Mouse (Mus musculus) frontal cortex, postnatal 36 days (tissue): ENCODE measurements around the gene Tgm7.
"Not testable (repeated sequence)": the region's sequence is repeated elsewhere in the genome, so short reads cannot be mapped to it uniquely, and the experiment has no call there.

Experiments used
- DNase-seq, 2 experiments: peaks; one replicate each; pipeline ENCODE4 v3.0.0; 2022; ENCODE audit warnings: low spot score in 2 of 2

Gene Tgm7

DNA sequence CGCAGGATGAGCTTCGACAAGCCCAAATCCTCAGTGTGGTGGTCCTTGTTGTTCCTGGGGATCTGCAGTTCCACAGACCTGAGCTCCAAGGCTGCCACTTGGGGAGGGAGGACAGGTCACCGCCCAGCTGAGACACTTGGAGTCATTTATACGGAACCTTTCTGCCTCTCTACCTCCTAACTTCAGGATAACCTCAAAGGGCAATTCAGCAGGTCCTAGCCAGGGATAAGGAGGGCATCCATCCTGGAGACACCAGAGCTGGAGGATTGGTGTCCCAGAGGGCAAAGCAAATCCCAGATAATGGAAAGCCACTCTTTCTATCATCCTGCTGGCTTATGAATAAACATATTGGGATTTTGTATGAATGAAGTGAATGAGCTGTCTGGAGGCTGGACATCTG, at the start of gene Tgm7:
Tgm7 (minus strand) TSS at position 101 of the 400 bp plus-strand sequence.
- no peak for DNase-seq

DNA sequence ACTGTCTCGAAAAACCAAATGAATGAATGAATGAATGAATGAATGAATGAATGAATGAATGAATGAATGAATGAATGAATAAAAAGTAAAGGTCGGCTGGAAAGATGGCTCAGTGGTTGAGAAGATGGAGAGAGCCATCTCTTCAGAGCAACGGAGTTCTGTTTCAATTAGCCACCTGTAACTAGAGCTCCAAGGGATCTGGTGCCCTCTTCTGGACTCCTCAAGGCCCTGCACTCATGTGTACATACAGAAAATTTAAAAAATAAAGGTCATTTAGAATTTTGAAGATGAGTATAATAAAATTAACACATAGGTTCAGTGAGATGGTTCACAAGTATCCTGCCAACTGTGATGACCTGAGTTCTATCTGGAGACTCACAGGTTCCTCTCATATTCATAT, 43.5 kb upstream of the Tgm7 start:
- DNase-seq: no peak

DNA sequence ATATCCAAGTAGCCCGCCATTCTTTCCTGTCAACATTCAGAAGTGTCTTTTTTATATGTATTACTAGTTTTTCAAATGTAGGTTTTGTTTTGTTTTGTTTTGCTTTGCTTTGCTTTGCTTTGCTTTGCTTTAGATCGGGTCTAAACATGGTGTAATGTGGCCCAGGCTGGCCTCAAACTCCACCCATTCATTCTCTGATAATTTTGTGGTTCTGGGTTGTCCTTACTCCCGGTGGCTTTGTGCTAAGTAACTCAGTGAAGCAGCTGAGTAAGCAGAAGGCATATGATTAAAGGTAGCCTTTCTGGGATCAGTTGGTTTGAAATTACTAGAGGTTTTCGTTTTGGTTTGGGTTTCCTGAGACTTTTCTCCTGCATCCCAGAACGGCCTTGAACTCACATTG, 40.1 kb upstream of the Tgm7 start:
- DNase-seq: no peak

DNA sequence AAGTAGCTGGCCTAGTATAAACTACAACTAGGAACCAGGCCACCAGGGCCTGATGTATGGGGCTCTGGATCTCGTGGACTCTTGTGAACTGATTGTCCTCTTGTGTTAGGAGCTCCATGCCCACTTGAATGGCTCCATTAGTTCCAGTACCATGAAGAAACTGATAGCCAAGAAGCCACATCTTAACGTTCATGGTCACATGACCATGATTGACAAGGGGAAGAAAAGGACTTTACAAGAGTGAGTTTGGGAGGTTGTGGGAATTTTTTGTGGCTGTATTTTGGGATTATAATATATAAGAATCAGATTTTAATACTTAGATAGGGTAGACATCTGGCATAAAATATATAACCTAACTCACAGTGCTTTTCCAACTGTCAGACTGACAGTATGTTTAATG, 32.8 kb upstream of the Tgm7 start:
- DNase-seq: no peak

DNA sequence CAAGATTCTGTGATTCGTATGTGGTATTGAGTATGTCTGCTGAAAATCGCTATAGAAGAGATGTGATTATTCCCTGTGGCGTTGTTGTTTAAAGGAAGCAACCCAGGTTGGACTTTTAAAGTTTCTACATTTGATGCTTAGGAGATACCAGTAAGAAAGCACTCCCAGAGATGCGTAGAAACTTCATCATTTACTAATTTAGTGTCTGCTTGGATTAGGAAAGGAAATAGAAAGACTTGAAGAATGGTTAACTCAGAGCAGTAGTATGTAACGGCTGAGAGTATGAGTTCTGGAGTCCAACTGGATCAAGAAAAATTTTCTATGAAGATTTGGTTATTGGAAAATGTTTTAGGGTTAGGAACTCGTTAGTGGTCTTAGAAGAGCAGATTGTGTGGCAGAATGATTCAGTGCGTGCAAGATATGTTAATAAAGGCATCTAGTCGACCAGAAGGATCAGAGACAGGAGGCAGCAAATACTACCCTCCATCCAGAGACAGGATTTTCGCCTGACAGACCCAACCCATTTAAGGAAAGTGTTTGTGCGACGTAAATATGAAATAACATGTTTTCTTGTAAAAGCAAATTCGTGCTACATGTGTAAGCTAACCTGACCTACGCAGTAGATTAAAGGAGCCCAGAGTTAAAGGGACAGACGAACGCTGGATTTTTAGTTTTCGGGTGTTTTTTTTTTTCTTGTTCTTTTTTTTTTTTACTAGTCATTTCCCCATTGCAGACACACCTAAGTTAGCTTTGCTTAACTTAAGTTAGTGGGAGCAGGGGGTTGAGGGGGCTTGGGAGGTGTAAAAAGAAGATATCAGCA, 31.8 kb upstream of the Tgm7 start:
- no peak for DNase-seq

DNA sequence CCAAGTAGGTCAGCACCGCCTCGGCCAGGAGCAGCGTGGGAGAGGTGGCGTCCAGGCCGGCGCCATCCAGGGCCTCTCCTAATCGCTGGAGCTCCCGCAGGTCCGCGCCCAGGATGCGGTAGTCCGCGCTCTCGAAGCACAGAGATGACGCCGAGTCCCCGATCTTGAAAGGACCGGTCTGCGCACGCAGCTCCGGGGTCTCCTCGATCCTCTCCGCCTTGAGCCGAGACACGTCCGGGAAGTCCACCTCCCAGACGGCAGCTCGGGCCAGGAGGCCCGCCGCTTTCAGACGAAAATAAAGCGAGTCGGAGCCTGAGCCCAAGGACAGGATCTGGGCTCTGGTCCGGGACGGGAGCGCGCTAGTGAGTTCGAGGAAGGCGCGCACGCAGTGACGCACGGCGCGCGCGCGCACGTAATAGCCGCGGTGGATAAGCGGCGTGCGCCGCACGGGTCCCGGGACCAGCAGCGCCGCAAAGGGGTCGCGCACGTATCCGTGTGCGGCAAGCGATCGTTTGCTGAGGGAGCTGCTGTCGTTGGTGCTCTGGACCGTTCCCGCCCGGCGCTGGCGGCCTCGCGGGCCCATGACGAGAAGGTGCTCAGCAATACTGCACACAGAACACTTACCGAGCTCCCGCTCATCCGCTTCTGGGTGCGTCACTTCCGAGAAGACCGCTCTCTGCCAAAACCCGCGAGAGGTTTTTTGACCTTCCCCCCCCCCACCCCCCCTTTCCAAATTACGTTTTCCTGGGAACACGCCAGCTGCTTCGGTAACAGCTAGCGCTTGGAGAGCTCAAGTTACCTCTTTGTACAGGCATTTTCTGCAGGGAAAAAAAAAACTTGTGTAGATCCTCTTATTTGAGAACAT, 30.7 kb upstream of the Tgm7 start, which contains the start of the genes Adal and Lcmt2:
Adal (plus strand) TSS at position 411 of the 865 bp plus-strand sequence.
Lcmt2 (minus strand) TSS at position 636 of the 865 bp plus-strand sequence.
- peak; percentile 92 to 95 for DNase-seq

DNA sequence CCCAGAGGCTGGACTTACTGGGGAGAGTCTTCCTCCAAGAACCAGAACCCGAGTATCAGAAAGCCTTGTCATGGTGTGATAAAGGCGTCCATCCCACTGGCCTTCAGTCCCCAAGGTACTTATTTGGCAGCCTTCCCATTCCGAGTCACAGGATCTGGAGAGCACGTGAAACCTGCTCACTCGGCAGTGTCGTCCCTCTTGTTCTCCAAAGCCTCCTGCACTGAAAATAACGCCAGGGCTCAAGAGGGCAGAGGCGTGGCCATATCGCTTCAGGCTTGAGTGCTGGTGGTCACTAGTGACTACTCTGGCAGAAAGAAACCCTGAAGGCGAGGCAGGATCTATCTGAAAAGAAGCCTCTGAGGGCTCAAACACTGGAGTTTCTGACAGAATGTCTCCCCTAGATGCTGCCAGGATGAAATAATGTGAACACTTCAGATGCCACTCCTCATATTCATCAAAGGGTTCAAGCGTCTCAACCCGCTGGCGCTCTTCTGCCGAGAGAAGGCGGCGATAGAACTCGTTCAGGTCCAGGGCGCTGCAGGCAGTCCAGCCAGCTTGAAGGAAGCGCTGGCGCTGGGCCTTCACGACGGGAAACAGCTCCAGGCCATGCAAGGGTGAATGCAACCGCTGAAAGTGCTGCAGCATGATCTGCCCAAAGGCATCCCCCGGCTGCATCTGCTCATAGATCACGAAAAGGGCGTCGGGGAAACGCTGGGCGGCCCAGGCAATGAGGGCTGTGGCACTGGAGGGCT, 29.8 kb upstream of the Tgm7 start:
- no peak for DNase-seq

DNA sequence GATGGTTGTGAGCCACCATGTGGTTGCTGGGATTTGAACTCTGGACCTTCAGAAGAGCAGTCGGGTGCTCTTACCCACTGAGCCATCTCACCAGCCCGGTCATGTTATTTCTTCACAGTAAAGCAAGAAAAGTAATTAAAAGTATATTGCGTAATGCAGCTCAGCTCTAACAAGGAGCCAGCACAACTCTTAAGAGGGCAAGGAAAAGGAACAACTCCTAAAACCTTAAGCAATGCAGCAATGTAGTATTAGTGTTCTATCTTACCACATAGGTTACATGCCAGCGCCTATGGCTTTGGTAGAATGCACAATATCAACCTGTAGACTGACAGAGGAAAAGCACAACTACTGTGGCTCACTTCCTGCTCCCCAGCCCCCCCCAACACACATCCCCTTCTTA, 27.8 kb upstream of the Tgm7 start:
- no peak for DNase-seq

DNA sequence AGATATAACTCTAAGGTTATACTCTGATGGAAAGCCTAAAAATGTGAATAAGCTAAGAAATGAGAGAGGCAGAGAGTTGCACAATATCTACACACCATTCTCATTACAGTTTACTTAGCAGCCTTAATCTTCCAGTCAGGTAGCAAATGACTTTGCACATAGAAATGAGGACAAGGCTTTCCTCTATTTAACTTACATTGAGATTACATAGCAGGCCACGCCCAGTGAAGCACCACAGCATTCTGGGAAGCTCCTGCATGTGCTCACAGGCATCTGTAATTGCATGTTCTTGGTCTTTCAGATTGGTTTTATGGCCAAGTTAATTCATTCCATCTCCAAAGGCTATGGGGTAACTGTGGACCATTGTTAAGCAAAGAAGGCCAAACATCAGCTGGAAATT, 23.2 kb upstream of the Tgm7 start:
- no peak for DNase-seq

DNA sequence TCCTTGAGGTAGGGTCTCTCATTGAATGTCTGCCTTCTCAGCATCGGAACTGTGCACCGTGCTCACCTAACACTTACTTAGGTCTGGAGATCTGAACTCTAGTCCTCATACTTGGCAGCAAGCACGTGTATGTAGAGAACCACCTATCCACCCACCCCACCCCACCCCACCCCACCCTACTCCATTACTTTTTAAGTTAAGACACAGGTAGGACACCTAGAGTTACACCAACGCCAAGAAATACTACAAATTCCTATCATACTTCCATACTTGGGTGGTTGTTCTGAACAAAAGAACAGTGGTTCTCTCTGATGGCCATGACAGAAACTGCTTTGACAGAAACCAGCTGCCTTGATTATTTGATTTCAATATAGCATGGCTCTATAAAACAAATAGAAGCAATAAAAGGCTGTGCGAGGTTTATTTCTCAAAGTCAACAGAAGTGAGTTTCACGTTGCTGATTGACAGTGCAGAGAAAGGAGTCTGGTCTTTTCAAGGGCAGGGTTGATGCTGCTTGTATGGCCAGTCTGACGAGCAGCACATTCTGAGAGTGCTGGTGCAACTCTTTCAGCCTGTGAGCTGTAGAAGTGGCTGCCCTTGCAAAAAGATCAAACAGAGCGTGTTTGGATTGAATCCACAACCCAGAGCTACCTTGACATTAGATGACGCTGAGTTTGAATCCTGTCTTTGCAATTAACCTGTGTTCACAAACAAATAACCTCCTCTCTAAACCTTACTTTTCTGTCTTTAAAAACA, 19.4 kb upstream of the Tgm7 start:
- no peak for DNase-seq

DNA sequence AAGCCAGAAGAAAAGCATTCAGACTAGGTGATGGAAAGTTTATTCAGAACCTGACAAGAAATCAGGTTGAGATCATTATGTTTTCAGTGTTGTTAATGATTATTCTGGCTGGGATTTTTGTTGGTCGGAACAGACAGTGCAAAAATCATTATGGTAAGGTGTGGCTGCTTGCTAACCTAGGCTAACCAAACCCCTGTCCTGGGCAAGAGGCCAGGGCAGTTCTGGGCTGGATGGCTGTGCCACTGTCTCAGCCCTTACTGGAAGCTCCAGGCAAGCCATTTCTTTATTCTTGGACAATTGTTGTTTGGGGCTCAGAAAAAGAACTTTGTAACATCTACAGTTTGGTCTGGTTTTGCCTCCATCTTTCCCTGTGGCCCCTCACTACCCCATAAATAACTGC, 17.9 kb upstream of the Tgm7 start:
- DNase-seq: no peak

DNA sequence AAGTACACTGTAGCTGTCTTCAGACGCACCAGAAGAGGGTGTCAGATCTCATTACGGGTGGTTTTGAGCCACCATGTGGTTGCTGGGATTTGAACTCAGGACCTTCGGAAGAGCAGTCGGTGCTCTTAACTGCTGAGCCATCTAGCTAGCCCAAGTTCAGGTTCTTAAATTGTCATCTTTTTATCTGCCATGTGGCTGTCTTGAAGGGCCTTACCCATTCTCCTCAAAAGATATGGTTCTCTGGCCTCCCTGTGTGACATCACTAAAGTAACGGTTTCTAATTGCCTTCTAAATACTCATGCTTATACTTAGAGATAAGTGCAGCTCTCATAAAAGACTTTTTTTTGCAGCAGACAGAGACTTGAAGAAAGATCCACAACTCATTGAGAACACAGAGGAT, 16.7 kb upstream of the Tgm7 start:
- not testable (repeated sequence) for DNase-seq

DNA sequence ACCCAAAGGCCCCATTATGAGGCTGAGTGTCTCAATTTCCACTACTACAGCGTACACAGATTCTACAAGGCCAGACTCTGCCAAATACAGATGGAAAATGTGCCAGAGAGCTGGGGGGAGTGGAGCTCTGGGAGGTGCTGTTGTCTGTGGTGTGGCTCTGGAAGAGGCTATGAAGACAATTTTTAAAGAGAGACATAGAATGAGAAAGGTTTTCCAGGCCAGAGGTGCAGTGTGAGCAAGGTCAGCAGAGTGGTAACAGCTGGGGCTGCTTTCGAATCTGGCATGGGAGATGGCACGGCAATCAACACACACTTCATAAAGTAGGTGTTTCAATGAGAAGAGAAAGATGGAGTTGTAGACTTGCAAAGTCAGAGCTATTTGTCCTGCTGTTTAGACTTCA, 9.7 kb upstream of the Tgm7 start:
- DNase-seq: no peak

DNA sequence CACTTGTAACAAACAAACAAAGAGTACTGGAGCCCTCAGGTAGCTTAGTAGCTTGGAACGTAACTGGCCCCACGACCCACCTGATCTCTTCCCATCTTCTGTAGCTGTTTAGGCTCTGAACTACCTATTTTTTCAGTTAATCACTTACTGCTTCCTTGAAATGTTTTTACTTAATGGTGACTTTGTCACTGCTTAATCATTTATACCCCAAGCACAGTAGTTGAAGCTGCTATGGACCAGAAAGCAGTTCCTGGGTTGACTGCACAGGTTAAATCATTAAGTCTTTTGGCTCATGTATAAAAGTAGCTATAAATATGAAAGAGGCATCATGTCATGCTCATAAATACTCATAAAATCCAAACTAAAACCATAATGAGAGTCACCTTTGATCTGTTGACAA, 5.8 kb upstream of the Tgm7 start:
- DNase-seq: no peak

DNA sequence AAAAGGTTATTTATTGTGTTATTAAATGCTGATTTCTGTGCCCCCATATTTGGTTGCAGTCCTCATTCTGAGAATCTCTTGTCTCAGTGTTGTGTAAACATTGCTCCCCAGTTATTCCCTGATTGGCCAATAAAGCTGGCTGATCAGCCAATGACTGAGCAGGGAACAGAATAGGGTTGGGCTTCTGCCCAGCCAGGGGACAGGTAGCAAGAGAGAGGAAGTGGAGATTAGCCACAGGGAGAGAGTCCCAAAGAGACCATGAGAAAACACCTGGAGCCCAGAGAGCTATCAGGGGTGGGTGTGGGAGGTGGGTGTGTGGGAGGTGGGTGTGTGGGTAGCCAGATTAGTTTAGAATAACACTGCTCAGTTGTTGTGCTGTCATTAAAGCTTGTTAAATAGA, 3.7 kb downstream of the Tgm7 start:
- DNase-seq: no peak

DNA sequence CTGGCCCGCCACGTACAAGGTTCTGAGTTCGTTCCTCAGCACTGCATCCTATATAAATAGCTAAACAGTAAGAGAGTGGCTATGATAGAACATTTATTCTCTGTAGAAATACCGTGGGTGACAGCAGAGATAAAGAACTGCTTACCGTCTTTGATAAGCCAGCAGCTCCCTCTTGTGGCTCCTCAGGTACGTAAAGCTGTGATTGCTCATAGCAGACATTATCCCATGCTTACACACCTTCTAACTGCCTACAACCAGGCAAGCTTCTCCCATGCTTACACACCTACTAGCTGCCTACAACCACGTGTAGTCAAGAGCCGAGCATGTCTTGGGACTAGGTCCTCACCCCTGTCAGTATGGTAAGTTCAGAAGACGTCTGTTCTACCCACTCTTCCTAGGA, 7.5 kb downstream of the Tgm7 start:
- peak; percentile 50 to 82 for DNase-seq

DNA sequence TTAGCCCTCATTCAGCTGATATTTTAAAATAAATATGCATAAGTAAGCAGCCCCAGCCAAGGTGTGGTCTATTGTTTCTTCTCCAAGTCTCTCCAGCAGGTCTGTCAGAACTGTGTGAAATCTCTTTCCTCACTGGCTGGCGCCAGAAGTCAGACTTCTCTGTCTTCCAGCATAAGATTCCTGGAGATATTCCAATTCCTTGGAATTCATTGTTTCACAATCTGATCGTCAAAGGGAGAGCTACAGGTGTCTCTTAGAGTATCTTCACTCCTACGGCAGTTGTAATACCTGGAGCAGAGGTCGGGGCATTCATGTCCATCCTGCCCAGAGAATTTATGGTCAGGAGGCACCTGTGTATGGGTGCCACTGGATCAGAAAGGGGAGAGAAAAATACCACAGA, 19.8 kb downstream of the Tgm7 start:
- DNase-seq: no peak

DNA sequence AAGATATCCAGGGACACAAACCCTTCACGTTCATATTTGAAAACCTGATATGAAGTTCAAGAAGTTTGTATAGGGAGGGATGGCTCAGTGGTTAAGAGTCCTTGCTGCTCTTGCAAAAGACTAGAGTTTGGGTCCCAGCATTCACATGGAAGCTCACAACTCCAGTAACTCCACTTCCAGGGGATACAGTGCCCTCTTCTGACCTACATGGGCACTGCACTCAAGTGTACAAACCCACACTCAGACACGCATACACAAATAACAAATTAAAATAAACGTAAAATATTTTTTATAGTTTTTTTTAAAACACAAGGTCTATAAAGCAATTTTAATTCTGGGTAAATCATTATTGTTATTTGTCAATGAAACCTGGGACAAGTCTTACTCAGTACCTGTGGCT, 21.1 kb downstream of the Tgm7 start:
- DNase-seq: no peak

DNA sequence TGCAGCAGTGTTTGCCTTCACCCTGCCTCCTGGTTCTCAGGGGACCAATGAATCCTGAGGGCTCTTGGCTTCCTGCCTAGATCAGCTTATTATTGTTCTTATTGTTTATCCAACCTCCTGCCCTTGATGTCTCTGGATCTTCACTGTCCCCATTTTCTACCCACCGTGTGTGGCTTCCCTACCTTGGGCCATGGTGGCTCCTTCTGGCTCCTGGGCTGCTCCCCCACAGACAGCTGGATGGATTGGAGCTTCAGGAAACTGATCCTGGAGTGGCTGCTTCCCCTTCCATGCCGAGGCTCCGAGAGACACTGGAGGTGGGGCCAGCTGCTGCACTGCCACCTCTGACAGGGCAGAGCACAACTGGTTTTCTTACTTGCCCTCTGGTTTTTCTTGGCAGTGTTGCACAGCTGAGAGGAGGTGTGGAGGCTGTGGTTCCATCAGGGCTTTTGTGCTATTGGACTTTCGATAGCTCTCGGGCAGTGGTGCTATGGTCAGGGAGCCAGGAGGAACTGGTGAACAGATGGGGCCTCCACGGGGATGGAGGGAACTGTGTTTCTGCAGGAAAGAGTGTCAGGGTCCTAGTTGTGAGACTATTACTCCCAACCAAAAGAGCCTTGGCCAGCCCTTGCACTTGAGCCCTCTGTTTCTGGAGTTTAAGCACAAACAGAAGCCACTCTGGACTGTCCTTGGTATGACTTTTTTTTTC, 24.0 kb downstream of the Tgm7 start, which contains the start of gene Tgm5:
Tgm5 (minus strand) TSS at position 362 of the 706 bp plus-strand sequence.
- DNase-seq: no peak

DNA sequence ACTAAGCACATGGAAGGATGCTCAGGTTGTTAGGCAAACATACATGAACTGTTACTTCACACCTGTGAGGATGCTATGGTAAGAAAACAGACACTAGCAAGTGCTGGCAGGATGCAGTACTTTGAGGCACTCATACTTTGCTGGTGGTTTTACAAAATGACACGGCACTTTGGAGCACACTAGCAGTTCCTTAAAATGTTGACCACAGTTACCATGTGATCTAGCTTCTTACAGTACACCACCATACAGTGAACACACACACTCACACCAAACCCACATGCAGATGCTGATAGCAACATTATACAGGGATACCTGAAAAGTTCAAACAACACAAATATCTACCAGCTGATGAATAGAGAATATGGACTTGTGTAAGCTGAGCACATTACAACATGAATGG, 27.0 kb downstream of the Tgm7 start:
- DNase-seq: no peak

DNA sequence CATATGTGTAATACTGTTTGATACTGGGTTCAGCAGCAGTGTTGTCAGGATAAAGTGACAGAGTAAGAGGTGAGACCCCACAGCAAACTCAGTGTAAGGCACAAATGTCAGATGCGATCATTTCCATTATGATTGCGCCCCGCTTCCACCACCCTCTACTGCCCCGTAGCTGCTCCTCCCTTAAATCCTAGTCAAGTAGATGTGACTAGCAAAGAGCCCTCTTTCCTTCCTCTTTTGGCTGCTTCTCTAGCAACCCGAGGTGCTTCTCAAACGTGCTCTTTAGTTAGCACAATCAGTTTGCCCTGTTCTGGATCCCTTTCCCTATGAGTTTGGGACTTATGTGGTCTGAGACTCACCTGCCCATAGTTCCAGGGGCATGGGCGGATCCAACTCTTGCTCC, 34.8 kb downstream of the Tgm7 start:
- no peak for DNase-seq
